Mouse (Mus musculus) central nervous system, embryonic 14 days (tissue): ENCODE data around the gene Bex3. TPM values are rescaled to one million over a fixed set of nuclear protein-coding genes. Genes with fewer than 3 reads are reported as not detected.

ENCODE experiments used
- polyA plus RNA-seq: library from polyadenylated mRNA; depleted of rRNA; stranded (reverse); fragments of >200 nt; gene quantifications from 2 replicates; pipeline ENCODE4 v1.2.3, GENCODE M21; 2012; rRNA removed

The Bex3 gene
- 712 and 733 TPM in 2 replicates for polyA plus RNA-seq

DNA sequence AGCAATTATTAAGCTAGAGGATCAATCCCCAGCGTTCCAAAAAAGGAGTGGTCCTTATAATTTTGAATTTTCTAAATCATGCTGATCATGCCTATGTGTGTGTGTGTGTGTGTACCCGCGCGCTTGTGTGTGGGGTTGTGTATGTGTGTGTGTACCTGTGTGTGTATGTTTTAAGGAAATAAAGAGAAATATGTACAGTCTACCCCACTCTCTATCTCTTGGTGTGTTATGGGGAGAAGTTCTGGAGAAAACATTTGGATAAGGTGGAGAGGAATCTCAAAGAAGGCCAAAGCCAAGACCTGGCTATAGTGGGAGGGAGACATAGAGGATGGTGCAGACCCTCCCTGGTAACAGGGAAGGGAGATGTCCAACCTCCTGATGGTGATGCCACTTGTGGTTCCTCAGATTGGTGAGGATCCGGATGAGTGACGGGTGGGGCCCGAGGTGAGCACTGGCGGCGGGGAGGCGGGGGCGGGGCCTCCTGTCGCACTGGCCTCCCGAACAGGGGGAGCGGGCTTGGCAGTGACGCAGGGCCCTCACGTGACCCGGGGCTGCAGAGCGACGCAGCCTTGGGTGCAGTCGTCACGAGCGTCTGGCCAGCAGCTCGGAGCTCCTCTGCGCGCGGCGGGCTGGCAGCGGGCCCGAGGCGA is at the start of gene Bex3:
Gene Bex3 (plus strand): TSS at position 511 of the 650 bp plus-strand sequence.

DNA sequence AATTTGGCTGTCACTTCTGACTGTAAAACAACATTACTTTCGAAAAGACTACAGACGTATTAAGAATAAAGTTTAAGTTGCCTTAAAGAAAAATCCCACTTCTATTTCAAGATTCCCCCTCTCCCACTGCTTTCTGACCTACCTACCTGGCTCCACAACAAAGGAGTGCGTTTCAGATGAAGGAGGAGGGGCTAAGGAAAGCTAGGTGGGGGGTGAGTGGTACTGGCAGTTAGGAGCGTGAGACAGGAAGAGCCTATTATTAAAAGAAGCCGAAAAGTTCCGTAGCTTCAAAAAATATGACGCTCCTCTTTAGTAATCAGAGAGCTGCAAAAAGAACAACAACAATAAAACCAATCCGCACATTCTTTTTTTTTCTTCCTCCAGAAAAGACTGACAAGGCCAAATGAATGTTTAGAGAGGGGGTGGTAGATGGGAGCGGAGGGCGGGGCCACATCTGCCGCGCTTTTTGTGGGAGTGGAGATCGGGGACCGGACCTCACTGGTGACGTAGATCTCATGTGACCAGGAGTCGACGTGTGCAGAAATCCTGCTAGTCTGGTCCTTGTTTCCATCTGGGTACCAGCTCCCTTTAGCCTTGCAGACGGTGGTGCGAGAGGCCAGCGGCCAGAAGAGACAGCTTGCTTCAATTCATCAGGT is 25.4 kb upstream of the Bex3 start, which contains the start of gene Tceal9:
Gene Tceal9 (plus strand): TSS at position 506 of the 656 bp plus-strand sequence.

Other genes starting within 250 kb of the Bex3 start
- gene Arxes1, start 236.9 kb upstream of the Bex3 start, polyA plus RNA-seq, result 28.8 and 31.3 TPM in 2 replicates
- gene Bex2, start 202.0 kb upstream of the Bex3 start, polyA plus RNA-seq, result 364 and 417 TPM in 2 replicates
- 0.04 TPM in 2 replicates for gene Nxf3, start 185.0 kb upstream of the Bex3 start, polyA plus RNA-seq
- 82.7 and 91.8 TPM in 2 replicates for gene Bex4, start 131.3 kb upstream of the Bex3 start, polyA plus RNA-seq
- gene Tceal8, start 97.9 kb upstream of the Bex3 start, polyA plus RNA-seq, result 99.8 and 102 TPM in 2 replicates
- gene Tceal5, start 66.4 kb upstream of the Bex3 start, polyA plus RNA-seq, result 36.4 and 38.5 TPM in 2 replicates
- 1.1 and 14.3 TPM in 2 replicates for gene Tceal7, start 55.5 kb upstream of the Bex3 start, polyA plus RNA-seq
- gene Bex1, start 54.7 kb upstream of the Bex3 start, polyA plus RNA-seq, result 194 and 195 TPM in 2 replicates
- 242 and 248 TPM in 2 replicates for gene Tceal9, start 25.2 kb upstream of the Bex3 start, polyA plus RNA-seq
- not detected in 2 replicates for gene Kir3dl1, start 247.7 kb downstream of the Bex3 start, polyA plus RNA-seq